Mouse (Mus musculus) myocyte (in vitro differentiated cells): ENCODE measurements around the gene Sept3. TPM values are rescaled to one million over a fixed set of nuclear protein-coding genes. Genes with fewer than 3 reads are reported as not detected.
"Not testable (repeated sequence)": the region's sequence is repeated elsewhere in the genome, so short reads cannot be mapped to it uniquely, and the experiment has no call there.

Source experiments
- H3K27me3 ChIP-seq: one replicate; pipeline ENCODE4 v1.6.1; 2011; ENCODE audit not compliant: control insufficient read depth, insufficient read depth, insufficient read length
- H3K36me3 ChIP-seq: one replicate; pipeline ENCODE4 v1.6.1; 2011; ENCODE audit not compliant: control insufficient read depth, insufficient read depth
- H3K4me2 ChIP-seq: one replicate; pipeline ENCODE4 v1.6.1; 2011; ENCODE audit warnings: low read depth, control low read depth
- H3K4me3 ChIP-seq: one replicate; pipeline ENCODE4 v1.5.1; 2011; ENCODE audit warnings: mild to moderate bottlenecking, control low read depth, moderate library complexity
- H3K79me2 ChIP-seq: one replicate; pipeline ENCODE4 v1.6.1; 2011; ENCODE audit not compliant: control insufficient read depth, insufficient read depth
- H3ac ChIP-seq: one replicate; pipeline ENCODE4 v1.6.1; 2011; ENCODE audit not compliant: control insufficient read depth, insufficient read length
- CEBPB ChIP-seq: IDR thresholded peaks from 2 replicates; pipeline ENCODE4 v1.6.1; 2011; ENCODE audit warnings: mild to moderate bottlenecking, moderate library complexity; ENCODE audit not compliant: poor library complexity, insufficient read depth, severe bottlenecking
- E2F4 ChIP-seq: IDR thresholded peaks from one replicate; pipeline ENCODE4 v1.6.1; 2011; ENCODE audit warnings: mild to moderate bottlenecking, control low read depth, moderate library complexity; ENCODE audit not compliant: insufficient read depth
- MAX ChIP-seq: IDR thresholded peaks from one replicate; pipeline ENCODE4 v1.6.1; 2011; ENCODE audit warnings: low read depth, mild to moderate bottlenecking, control low read depth
- MYOD1 ChIP-seq, 3 experiments: IDR thresholded peaks; one replicate each; pipeline ENCODE4 v1.6.1; 2011; ENCODE audit warnings: control low read depth in 2 of 3, low read depth in 2 of 3, mild to moderate bottlenecking in 2 of 3, moderate library complexity in 1 of 3; ENCODE audit not compliant: insufficient read length in 2 of 3, control insufficient read depth in 1 of 3
- MYOG ChIP-seq, 3 experiments: IDR thresholded peaks; one replicate each; pipeline ENCODE4 v1.6.1; 2011; ENCODE audit warnings: control low read depth in 2 of 3, low read depth in 2 of 3, mild to moderate bottlenecking in 2 of 3; ENCODE audit not compliant: insufficient read length in 2 of 3, control insufficient read depth in 1 of 3, insufficient read depth in 1 of 3
- POLR2A ChIP-seq: IDR thresholded peaks from one replicate; pipeline ENCODE4 v1.6.1; 2011; ENCODE audit warnings: low read depth, mild to moderate bottlenecking, control low read depth, moderate library complexity; ENCODE audit not compliant: insufficient read length
- POLR2AphosphoS2 ChIP-seq: IDR thresholded peaks from one replicate; pipeline ENCODE4 v1.6.1; 2011; ENCODE audit warnings: low read depth, control low read depth; ENCODE audit not compliant: insufficient read length
- REST ChIP-seq: IDR thresholded peaks from one replicate; pipeline ENCODE4 v1.6.1; 2011; ENCODE audit warnings: mild to moderate bottlenecking, control low read depth, moderate library complexity; ENCODE audit not compliant: insufficient read depth, insufficient read length
- SRF ChIP-seq: IDR thresholded peaks from one replicate; pipeline ENCODE4 v1.6.1; 2011; ENCODE audit warnings: low read depth; ENCODE audit not compliant: control insufficient read depth, insufficient read length
- TCF12 ChIP-seq: IDR thresholded peaks from one replicate; pipeline ENCODE4 v1.6.1; 2011; ENCODE audit warnings: mild to moderate bottlenecking, control low read depth; ENCODE audit not compliant: poor library complexity, insufficient read depth, severe bottlenecking
- TCF3 ChIP-seq: IDR thresholded peaks from one replicate; pipeline ENCODE4 v1.6.1; 2011; ENCODE audit warnings: low read depth, control low read depth; ENCODE audit not compliant: insufficient read length
- USF1 ChIP-seq: IDR thresholded peaks from one replicate; pipeline ENCODE4 v1.6.1; 2011; ENCODE audit warnings: low read depth, mild to moderate bottlenecking, control low read depth, moderate library complexity
- polyA plus RNA-seq: library from polyadenylated mRNA; unstranded; fragments of >200 nt; fragmentation: generic; extraction: Trizol; gene quantifications from one replicate; pipeline ENCODE4 v1.2.1, GENCODE M21; 2012; ENCODE audit warnings: missing spikeins

The Sept3 gene
- polyA plus RNA-seq, 1 experiment: 0.01 TPM

DNA sequence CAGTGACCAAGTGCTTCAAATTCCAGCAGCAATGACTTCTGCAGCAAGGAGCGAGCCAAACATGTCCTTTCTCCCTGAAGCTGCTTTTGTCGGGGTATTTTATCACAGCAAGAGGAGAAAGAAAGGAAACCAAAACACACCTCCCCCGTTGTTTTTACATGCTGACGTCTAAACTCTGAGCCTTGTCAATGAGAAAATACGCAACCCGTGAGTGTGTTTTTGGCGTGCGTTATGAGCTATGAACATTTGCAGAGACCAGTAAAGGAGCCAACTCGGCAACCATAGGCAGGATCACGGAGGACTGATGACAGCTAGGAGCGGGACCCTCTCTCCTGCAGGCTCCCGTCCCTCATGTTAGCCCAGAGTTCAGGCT is 31.0 kb upstream of the Sept3 start:
- Histone ChIP-seq H3K79me2 (no peaks in the 10 kb centered on the region), H3K27me3 (no peaks in the 10 kb centered on the region), H3K4me3 (peak overlapping the region; percentile 57), H3K36me3 (no peaks in the 10 kb centered on the region), H3ac (peak overlapping the region; percentile 18), H3K4me2 (peak overlapping the region; percentile 82)
- no peak for TF ChIP-seq REST
- TF ChIP-seq POLR2AphosphoS2: no peak
- no peak for TF ChIP-seq CEBPB
- TF ChIP-seq E2F4: no peak
- TF ChIP-seq POLR2A: no peak
- no peak for TF ChIP-seq MYOG (IDR thresholded peaks at IDR 0.05; ENCODE audit: control insufficient read depth in 1 of 3, insufficient read depth in 1 of 3, insufficient read length in 2 of 3, low read depth in 2 of 3)
- no peak for TF ChIP-seq MAX
- no peak for TF ChIP-seq MYOD1 (IDR thresholded peaks at IDR 0.05; ENCODE audit: control insufficient read depth in 1 of 3, insufficient read length in 2 of 3, low read depth in 2 of 3)
- no peak for TF ChIP-seq TCF12
- TF ChIP-seq USF1: no peak
- TF ChIP-seq TCF3: no peak
- TF ChIP-seq SRF: no peak

DNA sequence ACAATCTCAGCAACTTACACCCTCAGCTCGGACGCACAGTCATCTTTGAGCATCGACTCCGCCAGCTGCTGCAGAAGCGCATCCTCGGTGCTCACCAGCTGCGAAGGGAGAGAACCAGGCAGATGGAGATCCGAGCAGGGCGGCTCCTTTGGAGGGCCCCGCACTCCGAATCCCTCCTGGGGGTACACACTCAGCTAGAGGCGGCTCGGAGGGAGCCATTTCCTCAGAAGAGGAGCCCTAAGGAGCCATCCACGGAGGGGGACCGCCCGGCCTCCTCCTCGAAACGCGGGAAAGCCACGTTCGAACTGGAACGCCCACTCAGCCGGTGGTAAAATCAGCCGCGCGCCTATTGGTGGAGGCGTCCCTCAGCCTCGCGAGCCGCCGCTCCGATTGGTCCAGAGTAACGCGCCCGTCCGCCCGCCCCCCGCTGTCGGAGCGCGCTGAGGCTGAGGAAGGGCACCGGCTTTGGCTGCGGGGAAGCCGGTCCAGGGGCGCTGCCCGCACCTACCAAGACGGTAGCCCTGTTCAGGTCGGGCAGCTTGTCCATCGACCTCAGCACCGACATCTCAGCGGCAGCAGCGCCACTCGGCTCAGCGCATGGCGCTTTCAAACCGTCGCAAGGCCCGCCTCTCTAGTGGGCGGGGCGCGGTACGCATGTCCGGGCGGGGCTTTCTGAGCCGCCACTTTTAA is 30.4 kb upstream of the Sept3 start, which contains the start of gene Cenpm:
TSS of gene Cenpm (minus strand) at position 634 of the 690 bp plus-strand sequence.
- Histone ChIP-seq H3ac (peak within 1 kb of the TSS; percentile 18), H3K79me2 (no peaks in the 10 kb centered on the region), H3K4me3 (peak within 1 kb of the TSS; percentile 57), H3K36me3 (no peaks in the 10 kb centered on the region), H3K4me2 (peak within 1 kb of the TSS; percentile 89), H3K27me3 (no peaks in the 10 kb centered on the region)
- TF ChIP-seq REST (no peak), POLR2A (peak; percentile 67), MYOG (IDR thresholded peaks at IDR 0.05; ENCODE audit: control insufficient read depth in 1 of 3, insufficient read depth in 1 of 3, insufficient read length in 2 of 3, low read depth in 2 of 3) (no peak), TCF3 (no peak), POLR2AphosphoS2 (peak; percentile 55), SRF (peak; percentile 61), MAX (no peak), USF1 (no peak), E2F4 (peak; percentile 89), CEBPB (no peak), TCF12 (no peak), MYOD1 (IDR thresholded peaks at IDR 0.05; ENCODE audit: control insufficient read depth in 1 of 3, insufficient read length in 2 of 3, low read depth in 2 of 3) (peak in 2 of 3 experiments; percentile 0 to 15)

DNA sequence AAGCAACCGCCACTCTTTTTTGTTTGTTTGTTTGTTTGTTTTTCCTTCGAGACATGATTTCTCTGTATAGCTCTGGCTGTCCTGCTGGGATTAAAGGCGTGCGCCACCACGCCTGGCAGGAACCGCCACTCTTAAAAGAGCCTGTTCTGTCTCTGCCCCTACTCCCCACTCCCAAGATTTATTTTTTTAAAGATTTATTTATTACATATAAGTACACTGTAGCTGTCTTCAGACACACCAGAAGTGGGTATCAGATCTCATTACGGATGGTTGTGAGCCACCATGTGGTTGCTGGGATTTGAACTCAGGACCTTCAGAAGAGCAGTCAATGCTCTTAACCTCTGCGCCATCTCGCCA is 29.9 kb upstream of the Sept3 start:
- not testable (repeated sequence) for H3K27me3 ChIP-seq

DNA sequence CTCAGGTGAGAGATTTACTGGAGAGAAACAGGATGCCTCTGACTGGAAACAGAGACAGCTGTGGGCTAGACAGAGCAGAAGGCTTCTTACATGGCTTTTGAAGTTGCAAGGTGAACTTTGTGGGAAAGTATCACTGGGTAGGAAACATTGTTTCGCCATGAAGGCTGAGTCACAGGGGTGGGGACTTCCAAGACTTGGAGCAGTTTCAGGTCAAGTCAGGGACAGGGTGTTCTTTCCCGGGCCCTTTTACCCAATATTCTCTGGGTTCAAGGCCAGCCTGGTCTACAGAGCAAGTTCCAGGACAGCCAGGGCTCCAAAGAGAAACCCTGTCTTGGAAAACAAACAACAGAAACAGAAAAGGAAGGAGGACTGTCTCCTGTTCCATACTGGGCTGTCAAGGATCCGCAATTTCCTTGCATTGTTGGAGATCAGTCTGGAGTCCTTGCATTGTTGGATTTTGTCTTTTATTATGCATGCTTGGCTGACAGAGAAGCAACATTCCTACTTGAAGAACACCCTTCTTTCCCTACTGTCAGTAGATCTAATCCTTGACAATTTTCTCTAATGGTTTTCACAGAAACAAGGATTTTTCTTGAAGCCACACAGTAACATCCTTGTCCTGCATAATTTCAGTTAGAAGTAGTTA is 27.4 kb upstream of the Sept3 start:
- H3K27me3 ChIP-seq: no peaks in the 10 kb centered on the region
- TF ChIP-seq CEBPB: 0 out of 2 replicates have a peak, but pooled peaks have one; percentile 34
- TF ChIP-seq E2F4: no peak
- TF ChIP-seq REST: no peak
- TF ChIP-seq MYOD1 (IDR thresholded peaks at IDR 0.05; ENCODE audit: control insufficient read depth in 1 of 3, insufficient read length in 2 of 3, low read depth in 2 of 3): no peak
- no peak for TF ChIP-seq MAX
- no peak for TF ChIP-seq MYOG (IDR thresholded peaks at IDR 0.05; ENCODE audit: control insufficient read depth in 1 of 3, insufficient read depth in 1 of 3, insufficient read length in 2 of 3, low read depth in 2 of 3)
- no peak for TF ChIP-seq SRF
- no peak for TF ChIP-seq TCF3

More for the DNA sequence above, 29.9 kb upstream of the Sept3 start:
- peak overlapping the region; percentile 18 for H3ac ChIP-seq
- H3K4me2 ChIP-seq: peak overlapping the region; percentile 89
- H3K4me3 ChIP-seq: peak overlapping the region; percentile 57
- not testable (repeated sequence) for H3K36me3 ChIP-seq, H3K79me2 ChIP-seq

DNA sequence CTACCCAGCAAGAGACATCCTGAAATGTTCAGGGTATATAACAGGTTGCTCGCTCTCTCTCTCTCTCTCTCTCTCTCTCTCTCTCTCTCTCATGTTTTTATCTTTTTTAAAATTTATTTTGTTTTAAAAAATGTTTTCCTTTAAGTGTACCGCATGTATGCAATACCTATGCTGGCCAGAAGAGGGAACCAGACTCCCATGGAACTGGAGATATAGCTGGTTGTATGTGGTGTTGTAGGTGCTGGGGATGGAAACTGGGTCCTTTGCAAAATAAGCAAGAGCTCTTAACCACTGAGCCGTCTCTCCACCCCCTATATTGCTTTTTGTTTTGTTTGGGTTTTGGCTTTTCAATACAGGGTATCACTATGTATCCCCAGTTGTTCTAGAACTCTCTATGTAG is 23.1 kb upstream of the Sept3 start:
- Histone ChIP-seq H3ac (no peak overlapping the region), H3K4me2 (no peak overlapping the region), H3K79me2 (no peaks in the 10 kb centered on the region), H3K27me3 (peaks cover 12% of the 10 kb centered on the region), H3K4me3 (no peak overlapping the region), H3K36me3 (no peaks in the 10 kb centered on the region)
- TF ChIP-seq MYOD1 (IDR thresholded peaks at IDR 0.05; ENCODE audit: control insufficient read depth in 1 of 3, insufficient read length in 2 of 3, low read depth in 2 of 3) (no peak), MYOG (IDR thresholded peaks at IDR 0.05; ENCODE audit: control insufficient read depth in 1 of 3, insufficient read depth in 1 of 3, insufficient read length in 2 of 3, low read depth in 2 of 3) (no peak), MAX (no peak), USF1 (no peak), REST (no peak), POLR2A (no peak), E2F4 (no peak), POLR2AphosphoS2 (no peak), CEBPB (no peak), SRF (no peak), TCF12 (no peak), TCF3 (no peak)

More for the DNA sequence above, 27.4 kb upstream of the Sept3 start:
- H3K79me2 ChIP-seq: no peaks in the 10 kb centered on the region
- H3ac ChIP-seq: no peak overlapping the region
- no peaks in the 10 kb centered on the region for H3K36me3 ChIP-seq
- H3K4me3 ChIP-seq: no peak overlapping the region
- no peak overlapping the region for H3K4me2 ChIP-seq
